Mouse (Mus musculus) erythroblast, embryonic 14.5 days (primary cell): ENCODE data around the gene Loxl4. TPM values are rescaled to one million over a fixed set of nuclear protein-coding genes. Genes with fewer than 3 reads are reported as not detected.

ENCODE experiments used
- H3K27me3 ChIP-seq: 2 replicates; pipeline ENCODE4 v1.6.1; 2012; ENCODE audit warnings: inconsistent platforms; ENCODE audit not compliant: control insufficient read depth
- H3K36me3 ChIP-seq: 2 replicates; pipeline ENCODE4 v1.6.1; 2012; ENCODE audit warnings: mild to moderate bottlenecking, inconsistent platforms; ENCODE audit not compliant: control insufficient read depth
- H3K4me1 ChIP-seq: 2 replicates; pipeline ENCODE4 v1.6.1; 2012; ENCODE audit warnings: inconsistent platforms; ENCODE audit not compliant: control insufficient read depth
- H3K4me3 ChIP-seq: replicated peaks from 2 replicates; pipeline ENCODE3; 2012; ENCODE audit warnings: moderate library complexity, mild to moderate bottlenecking, inconsistent platforms
- H3K9me3 ChIP-seq: 2 replicates; pipeline ENCODE4 v1.6.1; 2012; ENCODE audit warnings: low read length, inconsistent platforms, mixed read lengths; ENCODE audit not compliant: control insufficient read depth
- GATA1 ChIP-seq: IDR thresholded peaks from 2 replicates; pipeline ENCODE4 v1.6.1; 2012; ENCODE audit warnings: low read length, inconsistent platforms, mixed read lengths
- TAL1 ChIP-seq: IDR thresholded peaks from 3 replicates; pipeline ENCODE4 v1.6.1; 2012; ENCODE audit warnings: low read length, inconsistent platforms, mixed read lengths
- polyA plus RNA-seq: library from polyadenylated mRNA; stranded (reverse); fragments of >175 nt; gene quantifications from 2 replicates; pipeline ENCODE4 v1.2.3, GENCODE M21; 2012

The Loxl4 gene
- polyA plus RNA-seq, 1 experiment = not detected

GRCm38 (mm10) chr19:42599891-42600290, 12.7 kb downstream of the Loxl4 start:
- Histone ChIP-seq H3K36me3 (peaks cover 8% of the 10 kb centered on the region), H3K27me3 (no peaks in the 10 kb centered on the region), H3K4me3 (no peak overlapping the region), H3K9me3 (no peaks in the 10 kb centered on the region), H3K4me1 (no peaks in the 10 kb centered on the region)
- TF ChIP-seq TAL1 (no peak), GATA1 (no peak)

GRCm38 (mm10) chr19:42597896-42598295, 14.7 kb downstream of the Loxl4 start:
- Histone ChIP-seq H3K27me3 (no peaks in the 10 kb centered on the region), H3K36me3 (peaks cover 27% of the 10 kb centered on the region), H3K9me3 (no peaks in the 10 kb centered on the region), H3K4me3 (no peak overlapping the region), H3K4me1 (no peaks in the 10 kb centered on the region)
- TF ChIP-seq GATA1 (no peak), TAL1 (no peak)

DNA sequence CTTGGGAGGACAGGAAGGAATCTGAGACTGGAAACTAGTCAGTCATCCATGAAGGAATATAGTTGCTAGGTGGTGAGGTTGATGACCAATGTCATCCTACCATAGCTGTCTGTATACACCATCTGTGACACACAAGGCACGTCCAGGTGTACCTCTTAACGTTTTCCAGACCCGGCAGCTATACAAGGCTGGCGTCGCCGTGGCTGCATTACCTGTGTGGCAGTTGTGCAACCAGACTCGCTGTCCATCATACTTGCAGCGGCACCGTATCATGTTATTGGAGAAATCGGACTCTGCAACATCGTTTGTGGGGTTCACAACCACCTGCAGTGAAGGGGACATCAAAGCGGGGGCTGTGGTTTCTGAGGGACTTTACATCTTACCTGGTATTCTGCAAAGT, 15.3 kb downstream of the Loxl4 start:
- H3K27me3 ChIP-seq = no peaks in the 10 kb centered on the region
- H3K4me3 ChIP-seq = no peak overlapping the region
- H3K36me3 ChIP-seq = peaks cover 33% of the 10 kb centered on the region
- H3K4me1 ChIP-seq = no peaks in the 10 kb centered on the region
- TF ChIP-seq TAL1 (no peak), GATA1 (no peak)
- no peaks in the 10 kb centered on the region for H3K9me3 ChIP-seq

GRCm38 (mm10) chr19:42595066-42595465, 17.5 kb downstream of the Loxl4 start:
- Histone ChIP-seq H3K36me3 (peaks cover 52% of the 10 kb centered on the region), H3K9me3 (no peaks in the 10 kb centered on the region), H3K4me3 (no peak overlapping the region), H3K4me1 (no peaks in the 10 kb centered on the region), H3K27me3 (no peaks in the 10 kb centered on the region)
- TF ChIP-seq GATA1 (no peak), TAL1 (no peak)

DNA sequence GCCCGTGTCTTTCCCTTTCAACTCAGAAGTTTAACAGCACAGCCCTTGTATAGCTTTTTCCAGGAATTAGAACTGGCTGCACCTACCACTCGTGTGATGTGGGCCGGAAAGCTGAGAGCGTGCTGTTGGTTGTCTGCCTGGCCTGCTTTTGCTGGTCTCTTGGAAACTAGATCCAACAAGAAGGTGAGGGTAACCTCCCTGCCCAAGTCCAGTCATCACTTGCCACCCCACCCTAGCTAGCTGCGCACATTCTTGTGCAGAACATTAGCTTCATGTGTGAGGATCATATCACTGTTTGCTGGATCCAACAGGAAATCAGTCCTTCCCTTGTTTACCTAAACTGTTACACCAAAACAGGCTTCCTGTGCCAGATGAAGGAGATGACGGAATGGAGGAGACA, 19.2 kb downstream of the Loxl4 start:
- TF ChIP-seq GATA1 = no peak
- no peak for TF ChIP-seq TAL1
- no peaks in the 10 kb centered on the region for H3K9me3 ChIP-seq
- H3K36me3 ChIP-seq = peaks cover 61% of the 10 kb centered on the region
- no peaks in the 10 kb centered on the region for H3K27me3 ChIP-seq
- H3K4me3 ChIP-seq = no peak overlapping the region
- no peaks in the 10 kb centered on the region for H3K4me1 ChIP-seq

GRCm38 (mm10) chr19:42591534-42591933, 21.1 kb downstream of the Loxl4 start:
- H3K36me3 ChIP-seq = peaks cover 75% of the 10 kb centered on the region
- no peak overlapping the region for H3K4me3 ChIP-seq
- no peak for TF ChIP-seq GATA1
- TF ChIP-seq TAL1 = no peak
- no peaks in the 10 kb centered on the region for H3K27me3 ChIP-seq
- no peaks in the 10 kb centered on the region for H3K9me3 ChIP-seq
- H3K4me1 ChIP-seq = no peaks in the 10 kb centered on the region

DNA sequence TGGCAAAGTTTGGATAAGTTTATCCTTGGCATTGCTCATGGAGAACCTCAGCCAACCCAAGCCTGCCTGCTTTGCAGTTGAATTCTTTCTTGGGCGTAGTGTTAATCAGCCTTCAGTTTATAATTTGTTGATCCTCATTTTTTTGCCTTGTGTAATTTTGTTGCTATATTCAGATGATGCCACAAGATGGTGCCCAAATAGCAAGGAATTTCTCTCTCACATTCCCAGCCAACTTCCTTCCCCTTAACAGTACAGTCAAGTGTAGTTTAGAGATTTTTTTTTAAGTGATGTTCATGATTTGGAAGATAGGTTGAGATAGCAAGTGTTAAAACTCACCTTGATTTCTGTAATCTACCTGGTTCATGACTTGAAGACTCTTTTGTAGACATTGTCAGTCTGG, 23.4 kb downstream of the Loxl4 start:
- H3K27me3 ChIP-seq = no peaks in the 10 kb centered on the region
- peaks cover 81% of the 10 kb centered on the region for H3K36me3 ChIP-seq
- H3K4me3 ChIP-seq = no peak overlapping the region
- peaks cover 12% of the 10 kb centered on the region for H3K4me1 ChIP-seq
- H3K9me3 ChIP-seq = no peaks in the 10 kb centered on the region
- TF ChIP-seq TAL1 (no peak), GATA1 (no peak)

DNA sequence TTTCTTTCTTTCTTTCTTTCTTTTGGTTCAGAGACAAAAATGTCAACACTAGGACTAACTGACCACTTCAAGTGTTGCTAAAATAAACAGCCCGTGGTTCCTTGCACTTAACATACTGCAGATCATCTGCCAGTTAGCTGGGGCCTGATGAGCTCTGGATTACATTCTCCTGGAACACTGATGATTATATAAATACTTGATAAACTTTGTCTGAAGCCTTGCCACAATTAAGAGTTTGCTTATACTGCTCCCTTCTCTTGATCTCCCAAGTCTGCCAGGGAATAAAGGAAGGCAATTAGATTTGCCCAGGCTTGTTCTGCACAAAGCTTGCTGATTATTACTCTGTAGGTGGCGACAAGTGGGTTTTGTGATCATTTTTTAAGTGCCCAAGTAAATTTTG, 24.9 kb downstream of the Loxl4 start:
- Histone ChIP-seq H3K4me3 (no peak overlapping the region), H3K27me3 (no peaks in the 10 kb centered on the region), H3K9me3 (no peaks in the 10 kb centered on the region), H3K4me1 (peaks cover 28% of the 10 kb centered on the region), H3K36me3 (peaks cover 82% of the 10 kb centered on the region)
- TF ChIP-seq GATA1 (no peak), TAL1 (no peak)

GRCm38 (mm10) chr19:42584188-42584587, 28.4 kb downstream of the Loxl4 start:
- TF ChIP-seq TAL1 = peak; percentile 29; the same call in 1 of the 3 replicates
- TF ChIP-seq GATA1 = no peak
- Histone ChIP-seq H3K4me3 (no peak overlapping the region), H3K4me1 (peaks cover 40% of the 10 kb centered on the region), H3K27me3 (no peaks in the 10 kb centered on the region), H3K9me3 (no peaks in the 10 kb centered on the region), H3K36me3 (peaks cover 68% of the 10 kb centered on the region)

GRCm38 (mm10) chr19:42583677-42584076, 28.9 kb downstream of the Loxl4 start:
- Histone ChIP-seq H3K4me1 (peaks cover 40% of the 10 kb centered on the region), H3K36me3 (peaks cover 67% of the 10 kb centered on the region), H3K27me3 (no peaks in the 10 kb centered on the region), H3K9me3 (no peaks in the 10 kb centered on the region), H3K4me3 (peak overlapping the region; percentile 34)
- TF ChIP-seq GATA1 (no peak), TAL1 (no peak)
